Mouse (Mus musculus) thymus, postnatal 10 days (tissue): Measurements from ENCODE around the gene Ifitm2.
"Not testable (repeated sequence)": the region's sequence is repeated elsewhere in the genome, so short reads cannot be mapped to it uniquely, and the experiment has no call there.

Experiments used
- DNase-seq, 2 experiments: peaks; one replicate each; pipeline ENCODE4 v3.0.0; 2021; ENCODE audit warnings: low spot score in 2 of 2

The Ifitm2 gene

DNA sequence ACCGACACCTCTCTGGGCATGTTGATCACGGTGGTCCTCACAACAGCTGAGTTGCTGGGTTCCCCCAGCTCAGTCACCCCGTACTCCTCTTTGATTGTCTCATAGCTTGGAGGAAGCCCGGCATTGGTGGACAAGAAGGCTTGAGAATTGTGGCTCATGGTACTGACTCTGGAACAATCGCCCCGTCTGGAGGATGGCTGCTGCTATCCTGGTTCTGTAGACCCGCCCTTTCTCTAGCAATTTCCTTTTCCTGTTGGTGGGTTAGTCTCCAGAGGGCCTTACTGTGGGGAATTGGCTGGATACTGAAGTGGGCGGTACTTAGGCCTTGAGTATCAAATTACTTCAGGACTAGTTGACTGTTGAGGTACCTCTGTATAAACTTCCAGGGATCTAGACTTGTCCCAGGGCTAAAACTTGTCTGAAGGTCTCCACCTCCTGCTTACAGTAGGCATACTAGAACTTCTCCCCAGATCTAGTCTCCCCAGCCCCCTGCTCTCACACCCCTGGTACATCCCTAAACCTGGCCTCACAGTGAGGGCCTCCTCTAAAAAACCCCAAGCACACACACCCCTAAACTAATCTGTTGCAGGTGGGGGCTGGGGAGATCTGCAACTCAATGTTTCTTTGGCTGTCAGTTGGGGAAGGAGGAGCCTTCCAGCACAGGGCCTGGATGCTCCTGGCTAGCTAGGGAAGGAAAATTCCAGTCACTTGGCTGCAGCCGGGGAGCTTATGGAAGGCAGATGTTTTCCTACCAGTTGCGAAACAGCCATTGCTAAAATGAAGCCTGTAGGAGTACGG is at the start of gene Ifitm2, which contains the start of gene Gm45717:
Ifitm2 (minus strand) TSS at position 230 of the 798 bp plus-strand sequence.
Gm45717 (minus strand) TSS at position 180 of the 798 bp plus-strand sequence.
- no peak for DNase-seq

DNA sequence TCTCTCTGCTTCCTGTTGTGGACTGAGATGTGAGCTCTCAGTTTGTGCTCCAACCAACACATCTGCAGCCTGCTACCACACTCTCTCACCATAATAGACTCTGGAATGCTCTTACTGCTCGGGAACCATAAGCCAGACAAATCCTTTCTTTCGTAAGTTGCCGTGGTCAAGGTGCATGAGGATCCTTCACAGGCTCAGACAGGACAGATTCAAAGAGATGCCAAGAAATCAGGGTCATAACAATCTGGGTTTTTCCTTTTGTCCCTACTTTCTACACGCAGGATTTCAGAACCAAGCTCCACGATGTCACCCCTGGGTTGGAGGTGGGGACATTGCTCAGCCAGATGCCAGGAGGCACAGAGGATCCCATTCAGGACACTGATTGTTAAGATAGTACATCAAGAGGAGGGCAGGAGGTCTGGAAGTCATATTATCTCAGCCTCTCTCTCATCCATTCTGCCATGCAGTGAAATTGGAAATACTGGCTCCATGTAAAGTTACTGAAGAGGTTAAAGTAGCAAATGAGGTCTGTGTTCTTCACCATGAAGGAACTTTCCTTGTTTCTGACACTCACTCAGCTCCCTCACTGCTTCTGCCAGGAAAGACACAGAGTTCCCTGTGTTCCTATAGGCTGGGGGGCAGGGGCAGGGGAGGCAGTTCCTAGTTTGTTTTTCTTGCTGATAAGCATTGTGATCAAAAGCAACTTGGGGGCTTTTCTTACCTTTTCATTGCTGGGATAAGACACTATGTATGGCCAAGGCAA is 47.6 kb upstream of the Ifitm2 start:
- no peak for DNase-seq

DNA sequence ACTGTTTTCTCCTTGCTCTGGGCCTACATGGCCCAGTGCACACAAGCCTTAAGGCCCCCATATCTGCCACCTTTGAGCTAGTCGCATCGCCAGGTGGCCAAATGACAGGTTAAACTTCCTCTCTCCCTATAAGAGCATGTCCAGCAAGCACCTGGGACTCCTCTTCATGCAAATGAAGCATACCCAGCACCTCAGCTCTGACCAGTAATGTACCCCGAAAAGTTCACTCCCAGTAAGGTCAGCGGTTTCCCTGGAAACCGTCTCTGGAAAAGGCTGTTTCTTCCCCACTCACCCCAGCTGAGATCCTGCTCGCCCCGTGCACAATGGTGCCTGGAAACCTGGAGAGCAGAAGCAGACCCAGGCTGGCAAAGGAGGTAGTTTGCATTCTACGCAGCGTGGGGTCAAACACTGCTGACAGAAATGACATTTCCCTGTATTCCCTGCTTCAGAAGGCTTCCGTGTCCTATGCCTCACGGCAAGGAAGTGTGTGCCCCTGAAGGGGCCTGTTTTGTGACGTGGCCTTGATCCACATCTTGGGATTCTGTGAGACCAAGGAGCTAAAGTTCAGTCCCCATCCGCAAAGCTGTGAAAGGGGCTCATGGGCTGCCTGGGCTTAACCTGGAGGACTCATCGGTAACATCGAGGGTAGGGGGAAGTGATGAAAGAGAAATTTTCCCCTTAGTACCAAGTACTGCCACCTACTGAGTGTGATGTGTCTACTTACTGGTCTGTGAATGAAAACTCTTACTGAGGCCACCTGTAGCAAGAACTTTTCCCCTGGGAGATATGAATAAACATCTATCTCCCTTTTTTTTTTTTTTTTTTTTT is 45.3 kb upstream of the Ifitm2 start:
- no peak for DNase-seq

DNA sequence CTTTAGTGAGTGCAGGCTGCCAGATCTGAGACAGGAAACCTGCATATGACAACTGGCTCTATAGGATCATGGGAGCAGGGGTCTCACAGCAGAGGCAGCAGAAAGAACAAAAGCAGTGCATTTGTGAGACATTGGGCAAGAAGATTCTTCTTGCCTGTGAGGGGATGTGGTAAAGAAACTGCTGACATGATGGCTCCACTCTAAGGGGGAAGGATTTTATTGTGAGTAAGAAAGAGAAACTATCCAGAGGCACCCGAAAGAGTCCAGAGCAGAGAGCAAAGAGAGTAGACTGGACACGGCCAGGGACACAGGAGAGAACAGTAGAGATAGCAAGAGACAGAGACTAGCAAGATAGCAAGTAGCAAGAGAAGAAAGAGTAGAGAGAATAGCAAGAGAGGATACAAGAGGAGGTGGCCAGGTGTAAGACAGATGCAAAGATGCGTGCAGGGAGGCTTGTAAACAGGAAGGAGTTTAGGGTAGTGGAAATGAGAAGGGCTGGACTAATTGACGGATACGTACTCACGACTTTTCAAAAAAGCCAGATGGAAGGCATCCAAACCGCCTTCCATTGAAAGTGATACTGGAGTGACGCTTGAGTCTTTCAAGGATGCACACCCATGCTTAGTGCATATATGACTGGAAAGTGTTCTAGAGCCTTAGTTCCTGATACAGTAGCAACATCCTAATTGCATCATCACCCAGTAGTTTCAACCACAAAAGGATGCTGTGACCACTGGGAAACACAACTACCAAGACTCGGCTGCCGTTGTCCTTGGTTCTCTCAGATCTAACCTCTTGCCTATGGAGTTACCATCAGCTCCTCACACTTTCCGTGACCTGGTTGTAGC is 43.3 kb upstream of the Ifitm2 start:
- DNase-seq: no peak

DNA sequence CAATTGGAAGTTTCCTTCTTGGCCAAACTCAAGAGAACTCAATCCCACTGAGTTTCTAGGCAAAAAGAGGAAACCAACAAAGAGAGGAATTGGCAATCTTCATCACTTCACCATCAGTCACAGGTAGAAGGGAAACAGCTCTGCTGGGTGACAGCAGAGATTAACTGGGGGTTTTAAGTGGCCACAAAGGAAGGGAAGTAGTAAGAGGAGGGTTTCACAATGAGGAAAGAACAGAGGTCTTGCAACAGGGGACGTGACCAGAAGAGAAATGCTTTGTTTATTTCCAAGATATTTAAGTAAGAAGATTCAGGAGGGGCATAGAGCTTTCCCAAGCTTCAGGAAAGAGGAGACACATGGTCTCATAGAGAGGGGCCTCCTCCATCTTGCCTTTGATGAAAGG is 42.0 kb upstream of the Ifitm2 start:
- no peak for DNase-seq

DNA sequence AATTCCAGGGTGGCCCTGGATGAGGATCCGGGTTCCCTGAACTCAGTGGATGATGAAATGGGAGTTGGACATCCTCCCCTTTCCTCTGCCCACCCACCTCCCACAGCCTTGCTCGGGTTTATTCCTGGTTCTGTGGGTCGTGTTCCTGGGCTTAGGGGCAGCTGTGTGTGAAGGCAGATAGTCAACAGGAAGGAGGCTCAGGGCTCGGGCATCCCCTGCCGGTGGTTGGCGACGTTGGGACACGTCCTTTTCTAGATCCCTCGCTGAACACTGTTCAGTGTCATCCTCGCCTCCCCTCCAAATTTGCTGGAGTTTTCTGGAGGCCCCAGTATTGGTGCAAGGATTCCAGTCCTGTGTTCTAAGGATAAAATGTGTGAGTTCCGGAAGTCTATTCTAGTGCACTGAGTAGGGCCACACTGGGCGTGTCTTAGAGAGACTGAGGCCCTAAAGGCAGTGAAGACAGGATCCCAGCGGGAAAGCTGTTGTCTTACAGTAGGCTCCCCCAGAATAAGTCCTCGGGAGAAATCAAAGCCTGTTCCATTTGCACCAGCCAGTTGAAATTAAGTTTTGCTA is 35.4 kb upstream of the Ifitm2 start:
- DNase-seq: no peak

DNA sequence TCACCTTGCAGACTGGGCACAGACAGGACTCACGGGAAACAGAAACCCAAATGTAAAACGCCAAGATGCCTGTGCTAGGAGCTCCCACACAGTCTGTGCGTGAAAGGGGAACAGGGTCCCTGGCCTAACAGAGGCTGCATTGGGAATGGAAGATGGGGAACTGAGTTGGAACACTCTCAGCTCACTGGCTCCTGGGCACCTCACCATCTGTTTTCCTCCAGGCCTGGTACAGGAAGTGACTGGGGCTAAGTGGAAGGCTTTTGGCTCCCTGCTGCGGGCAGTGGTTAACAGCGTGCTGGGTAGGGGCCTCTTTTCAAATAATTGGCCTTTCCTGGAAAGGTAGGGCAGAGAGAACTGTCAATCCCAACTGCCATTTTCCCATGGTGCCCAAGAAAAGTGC is 34.8 kb upstream of the Ifitm2 start:
- DNase-seq: no peak

DNA sequence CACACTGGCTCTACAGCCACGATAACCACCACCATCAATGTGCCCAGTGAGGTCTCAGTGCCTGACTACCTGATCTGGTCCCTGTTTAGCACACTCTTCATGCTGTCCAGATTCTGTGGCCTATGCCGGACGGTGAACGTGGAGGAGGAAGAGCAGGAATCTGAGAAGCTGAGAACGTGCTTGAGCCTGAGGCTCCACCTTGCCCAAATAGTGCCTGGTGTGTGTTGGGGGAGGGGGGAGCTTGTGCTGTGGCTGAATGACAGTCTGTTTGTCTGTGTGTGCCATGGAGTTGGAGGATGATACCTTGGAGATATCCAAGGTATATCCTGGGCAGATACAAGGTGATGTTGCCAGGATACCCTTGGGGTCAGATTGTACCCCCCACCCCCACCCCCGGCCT is 34.4 kb upstream of the Ifitm2 start:
- no peak for DNase-seq

DNA sequence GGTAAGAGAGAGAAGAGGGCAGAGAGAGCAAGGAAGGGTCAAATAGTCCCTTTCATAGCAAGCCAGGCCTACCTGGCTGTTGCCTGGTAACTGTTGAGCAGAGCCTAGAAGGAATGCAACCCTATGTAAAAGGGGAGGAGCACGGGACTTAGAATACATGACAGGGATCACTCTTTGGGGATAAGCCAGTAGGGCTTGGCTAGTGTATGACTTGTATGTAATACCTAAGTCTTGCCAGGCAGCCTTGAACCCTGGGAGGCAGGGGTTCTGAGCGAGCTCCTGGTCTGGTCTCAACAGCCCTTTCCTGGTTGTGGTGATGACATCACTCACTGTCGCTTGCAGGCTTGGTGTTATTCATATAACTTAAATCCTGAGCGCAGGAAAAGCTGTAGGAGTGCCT is 33.2 kb upstream of the Ifitm2 start:
- DNase-seq: no peak

DNA sequence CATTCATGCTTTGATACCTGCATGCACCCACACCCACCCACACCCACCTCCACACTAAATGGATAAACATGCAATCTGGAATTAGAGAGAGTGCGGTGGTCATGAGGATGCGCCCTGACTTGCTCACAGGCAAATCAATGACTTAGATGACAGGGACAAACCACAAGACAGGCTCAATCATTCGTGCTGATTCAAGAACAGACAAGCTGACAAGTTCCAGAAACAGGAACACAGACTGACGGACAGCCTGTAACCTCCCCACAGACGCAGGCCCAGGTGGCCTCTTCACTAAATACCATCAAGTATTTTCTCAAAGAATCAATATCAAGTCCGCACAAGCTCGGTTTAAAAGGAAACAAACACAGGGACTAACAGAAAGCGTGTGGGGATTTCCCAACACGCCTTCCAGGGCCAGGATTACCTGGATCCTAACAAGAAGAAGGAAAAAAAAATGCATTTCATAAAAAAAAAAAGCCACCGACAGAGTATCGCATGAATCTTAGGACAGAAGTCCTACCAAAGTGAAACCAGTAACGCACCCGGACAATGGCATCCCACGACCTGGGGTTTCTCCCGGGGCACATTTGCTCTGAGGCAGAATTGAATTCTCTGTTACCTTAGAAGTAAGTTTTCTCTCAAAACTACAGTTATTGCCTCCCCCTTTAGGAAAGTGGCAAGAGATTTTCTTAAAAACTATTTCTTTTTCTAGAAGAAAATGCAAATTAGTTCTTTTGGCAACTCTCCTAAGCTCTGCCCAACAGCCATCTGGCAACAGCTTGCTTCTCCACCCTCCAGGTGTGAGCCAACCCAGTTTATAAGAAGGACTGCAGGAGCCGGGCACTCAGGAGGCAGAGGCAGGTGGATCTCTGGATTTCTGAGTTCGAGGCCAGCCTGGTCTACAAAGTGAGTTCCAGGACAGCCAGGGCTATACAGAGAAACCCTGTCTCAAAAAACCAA is 31.7 kb upstream of the Ifitm2 start:
- no peak for DNase-seq

DNA sequence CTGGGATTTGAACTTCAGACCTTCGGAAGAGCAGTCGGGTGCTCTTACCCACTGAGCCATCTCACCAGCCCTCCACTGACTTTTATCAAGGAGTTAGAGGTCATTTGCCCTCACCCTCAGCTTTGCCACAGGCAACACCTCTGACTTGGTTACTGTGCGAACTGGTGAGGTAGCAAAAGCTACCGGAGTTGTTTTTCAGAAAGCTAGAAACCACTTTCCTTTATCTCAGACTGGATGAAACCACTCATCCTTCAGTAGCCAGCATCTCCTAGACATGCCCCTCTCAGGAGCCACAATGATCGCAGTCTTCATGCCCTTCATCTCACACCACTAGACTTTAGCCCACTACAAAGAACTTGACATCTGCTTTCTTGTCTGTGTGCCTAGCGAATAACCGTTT is 27.2 kb upstream of the Ifitm2 start:
- no peak for DNase-seq

DNA sequence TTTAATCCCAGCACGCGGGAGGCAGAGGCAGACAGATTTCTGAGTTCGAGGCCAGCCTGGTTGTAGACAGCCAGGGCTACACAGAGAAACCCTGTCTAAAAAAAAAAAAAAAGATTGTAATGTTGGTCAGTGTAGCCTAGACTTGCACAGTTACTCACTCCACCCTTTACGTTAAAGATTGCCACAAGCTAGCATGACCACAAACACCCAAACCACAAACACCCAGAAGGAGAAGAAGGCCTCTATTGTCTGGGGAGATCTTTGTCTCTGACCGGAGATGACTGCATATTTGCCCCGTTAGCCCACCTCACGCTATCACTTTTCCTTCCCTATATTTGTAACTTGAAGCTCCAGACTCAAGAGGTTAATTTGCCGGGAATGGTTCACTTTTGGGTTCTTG is 25.9 kb upstream of the Ifitm2 start:
- DNase-seq: no peak

DNA sequence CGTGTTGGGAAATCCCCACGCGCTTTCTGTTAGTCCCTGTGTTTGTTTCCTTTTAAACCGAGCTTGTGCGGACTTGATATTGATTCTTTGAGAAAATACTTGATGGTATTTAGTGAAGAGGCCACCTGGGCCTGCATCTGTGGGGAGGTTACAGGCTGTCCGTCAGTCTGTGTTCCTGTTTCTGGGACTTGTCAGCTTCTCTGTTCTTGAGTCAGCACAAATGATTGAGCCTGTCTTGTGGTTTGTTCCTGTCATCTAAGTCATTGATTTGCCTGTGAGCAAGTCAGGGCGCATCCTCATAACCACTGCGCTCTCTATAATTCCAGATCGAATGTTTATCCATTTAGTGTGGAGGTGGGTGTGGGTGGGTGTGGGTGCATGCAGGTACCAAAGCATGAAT is 20.9 kb upstream of the Ifitm2 start:
- DNase-seq: not testable (repeated sequence)

DNA sequence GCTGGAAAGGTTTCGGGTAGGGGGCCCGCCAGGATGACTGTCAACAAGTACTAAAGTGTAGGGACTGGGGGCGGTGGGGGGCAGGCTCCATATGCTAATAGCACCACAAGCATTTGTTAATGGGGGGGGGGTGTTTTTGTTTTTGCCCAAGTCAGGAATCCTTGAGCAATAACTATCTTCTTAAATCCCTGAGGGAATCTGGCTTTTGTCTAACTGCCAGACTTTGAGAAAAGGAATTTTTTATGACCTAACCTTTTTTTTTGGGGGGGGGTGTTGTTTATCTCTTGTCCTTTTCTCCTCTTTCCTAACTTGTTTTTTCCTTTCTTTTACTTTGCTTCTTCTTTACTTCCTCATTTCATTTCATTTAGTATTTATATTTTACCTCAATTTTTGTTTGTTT is 19.7 kb upstream of the Ifitm2 start:
- no peak for DNase-seq

DNA sequence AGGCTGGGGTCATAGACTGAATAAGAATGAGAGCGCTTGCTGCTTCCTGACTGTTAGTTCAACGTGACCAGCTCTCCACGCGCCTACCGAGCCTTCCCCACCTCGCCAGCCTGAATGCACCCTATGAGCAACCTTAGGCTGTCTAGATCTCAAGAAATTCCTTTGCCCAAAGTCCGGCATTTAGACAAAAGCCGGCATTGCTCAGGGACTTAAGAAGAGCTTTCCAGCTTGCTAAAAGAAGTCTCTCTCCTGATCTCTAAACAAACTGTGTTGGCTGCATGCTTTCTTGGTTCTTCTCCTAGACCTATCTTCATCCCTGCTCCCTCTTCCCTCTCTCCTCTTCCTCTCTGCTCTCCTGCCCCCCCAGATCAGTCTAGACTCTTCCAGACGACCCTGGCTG is 19.2 kb upstream of the Ifitm2 start:
- no peak for DNase-seq

DNA sequence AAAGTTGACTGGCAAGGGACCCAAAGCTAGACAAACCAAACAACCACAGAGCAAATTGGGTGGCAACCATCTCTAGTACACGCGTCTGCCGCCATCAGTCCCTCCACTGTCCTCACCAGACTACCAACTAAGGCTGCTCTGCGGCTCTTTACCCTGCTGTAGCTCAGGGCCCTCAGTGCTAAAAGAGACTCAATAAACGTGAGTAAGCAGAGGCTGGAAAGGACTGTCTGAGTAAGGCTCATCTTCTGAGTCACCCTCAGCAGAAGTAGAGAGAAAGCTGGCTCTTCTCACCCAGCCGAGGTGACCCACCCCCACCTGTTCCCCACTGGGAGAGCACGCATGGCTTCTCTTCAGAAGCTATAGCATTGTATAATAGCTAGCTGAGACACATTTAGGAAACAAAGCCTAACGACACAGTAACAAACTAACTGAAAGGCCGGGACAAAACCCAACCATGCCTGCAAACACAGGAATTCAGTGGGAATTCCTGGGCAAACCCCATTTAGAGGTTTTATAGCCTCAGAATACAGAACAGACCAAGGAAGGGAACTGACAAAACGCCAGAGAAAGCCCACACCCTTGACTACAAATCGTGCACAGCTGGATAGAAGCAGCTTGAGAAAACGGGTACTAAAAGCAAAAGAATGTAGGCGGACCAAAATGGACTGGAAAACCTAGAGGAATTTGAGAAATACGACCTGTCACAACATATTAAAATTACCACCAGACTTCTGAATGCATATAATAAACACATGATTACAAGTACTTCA is 17.8 kb upstream of the Ifitm2 start:
- no peak for DNase-seq

DNA sequence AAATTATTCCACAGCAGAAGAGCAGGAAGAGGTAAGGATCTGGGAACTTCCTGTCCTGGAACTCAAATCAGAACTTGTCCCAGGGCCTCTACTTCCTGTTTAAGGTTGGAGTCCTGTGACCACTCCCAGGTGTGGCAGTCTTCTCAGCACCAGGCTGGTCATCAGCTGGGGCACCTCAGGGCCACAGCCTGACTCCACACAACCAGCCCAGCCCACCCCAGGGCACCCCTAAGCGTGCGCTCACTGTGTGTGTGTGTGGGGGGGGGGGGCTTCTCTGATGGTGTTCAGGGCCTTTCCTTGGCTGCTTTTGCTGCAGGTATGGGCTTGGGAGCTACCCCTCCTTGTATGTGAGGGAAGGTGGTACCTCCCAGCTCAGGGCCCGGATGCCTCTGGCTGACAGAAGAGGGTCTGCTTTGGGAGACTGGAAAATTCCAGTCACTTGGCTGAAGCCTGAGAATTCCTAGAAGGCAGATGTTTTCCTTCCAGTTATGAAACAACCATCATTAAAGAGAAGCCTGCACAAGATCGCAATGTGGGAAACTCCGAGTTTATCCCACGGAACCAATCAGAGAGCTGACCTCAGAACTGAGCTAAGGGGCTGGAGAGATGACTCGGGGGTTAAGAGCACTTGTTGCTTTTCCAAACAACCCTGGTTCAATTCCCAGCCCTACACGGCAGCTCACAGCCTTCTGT is 15.8 kb upstream of the Ifitm2 start:
- no peak for DNase-seq

DNA sequence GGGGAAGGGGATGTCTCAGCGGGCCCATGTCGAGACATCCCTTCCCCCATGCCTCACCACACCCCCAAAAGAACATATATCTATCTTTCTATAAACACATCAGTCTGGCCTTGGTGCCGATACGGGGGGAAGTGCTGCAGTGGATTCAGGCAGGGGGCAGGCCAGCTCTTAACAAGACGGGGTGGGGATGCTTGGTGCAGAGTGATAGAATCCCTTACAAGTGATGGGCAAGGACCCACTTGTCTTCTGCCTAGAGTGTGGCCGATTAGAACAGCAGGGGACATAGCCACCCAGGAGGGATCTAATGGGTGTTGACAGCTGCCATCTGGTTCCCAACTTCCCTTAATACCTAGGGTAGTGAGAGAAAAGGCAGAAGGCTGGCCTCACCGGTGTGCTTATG is 15.1 kb upstream of the Ifitm2 start:
- no peak for DNase-seq
